Mouse (Mus musculus) erythroblast, embryonic 14.5 days (primary cell): ENCODE results near the gene Fam229b. TPM values are rescaled to one million over a fixed set of nuclear protein-coding genes. Genes with fewer than 3 reads are reported as not detected.

Experiments
- H3K27me3 ChIP-seq: 2 replicates; pipeline ENCODE4 v1.6.1; 2012; ENCODE audit warnings: inconsistent platforms; ENCODE audit not compliant: control insufficient read depth
- H3K36me3 ChIP-seq: 2 replicates; pipeline ENCODE4 v1.6.1; 2012; ENCODE audit warnings: mild to moderate bottlenecking, inconsistent platforms; ENCODE audit not compliant: control insufficient read depth
- H3K4me1 ChIP-seq: 2 replicates; pipeline ENCODE4 v1.6.1; 2012; ENCODE audit warnings: inconsistent platforms; ENCODE audit not compliant: control insufficient read depth
- H3K4me3 ChIP-seq: replicated peaks from 2 replicates; pipeline ENCODE3; 2012; ENCODE audit warnings: moderate library complexity, mild to moderate bottlenecking, inconsistent platforms
- H3K9me3 ChIP-seq: 2 replicates; pipeline ENCODE4 v1.6.1; 2012; ENCODE audit warnings: low read length, inconsistent platforms, mixed read lengths; ENCODE audit not compliant: control insufficient read depth
- GATA1 ChIP-seq: IDR thresholded peaks from 2 replicates; pipeline ENCODE4 v1.6.1; 2012; ENCODE audit warnings: low read length, inconsistent platforms, mixed read lengths
- TAL1 ChIP-seq: IDR thresholded peaks from 3 replicates; pipeline ENCODE4 v1.6.1; 2012; ENCODE audit warnings: low read length, inconsistent platforms, mixed read lengths
- polyA plus RNA-seq: library from polyadenylated mRNA; stranded (reverse); fragments of >175 nt; gene quantifications from 2 replicates; pipeline ENCODE4 v1.2.3, GENCODE M21; 2012

Gene Fam229b
- polyA plus RNA-seq, 1 experiment: not detected

DNA sequence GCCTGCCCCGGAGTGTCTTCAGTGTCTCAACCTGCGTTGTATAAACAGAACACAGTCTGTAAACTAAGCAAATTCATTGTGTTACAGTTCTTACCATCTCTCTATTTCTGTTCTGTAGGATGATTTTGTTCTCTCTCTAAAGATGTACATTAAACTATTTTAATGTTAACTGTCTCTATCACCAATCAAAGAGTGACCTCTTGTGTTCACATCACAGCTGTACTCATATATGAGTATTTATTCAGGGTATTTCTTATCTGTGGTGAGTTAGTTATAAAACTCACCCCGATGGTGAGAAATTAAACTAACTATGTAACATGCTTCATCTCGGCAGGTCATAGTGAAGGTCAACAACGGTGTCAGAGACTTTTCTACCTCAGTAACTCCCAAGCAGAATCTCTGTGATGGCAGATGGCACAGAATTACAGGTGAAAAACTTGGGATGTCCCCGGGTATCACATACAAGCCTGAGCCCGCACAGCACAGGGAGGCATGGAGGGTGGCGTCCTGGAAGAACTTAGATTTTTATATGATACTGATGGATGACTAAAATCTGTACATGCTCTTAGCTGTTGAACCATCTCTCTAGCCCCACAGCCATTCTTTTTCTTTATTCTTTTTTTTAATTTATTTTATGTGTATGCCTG, 28.8 kb downstream of the Fam229b start:
- Histone ChIP-seq H3K4me3 (no peak overlapping the region), H3K27me3 (no peaks in the 10 kb centered on the region), H3K9me3 (no peaks in the 10 kb centered on the region; the same call in 1 of the 2 replicates), H3K36me3 (no peaks in the 10 kb centered on the region), H3K4me1 (no peaks in the 10 kb centered on the region)
- TF ChIP-seq TAL1 (no peak), GATA1 (no peak)

- Histone ChIP-seq H3K27me3 (no peaks in the 10 kb centered on the region), H3K4me1 (no peaks in the 10 kb centered on the region), H3K4me3 (no peak overlapping the region), H3K36me3 (no peaks in the 10 kb centered on the region), H3K9me3 (no peaks in the 10 kb centered on the region; the same call in 1 of the 2 replicates)
- TF ChIP-seq TAL1: no peak
- TF ChIP-seq GATA1: no peak
Measured at GRCm38 (mm10) chr10:39098746-39099145, 35.0 kb downstream of the Fam229b start.

DNA sequence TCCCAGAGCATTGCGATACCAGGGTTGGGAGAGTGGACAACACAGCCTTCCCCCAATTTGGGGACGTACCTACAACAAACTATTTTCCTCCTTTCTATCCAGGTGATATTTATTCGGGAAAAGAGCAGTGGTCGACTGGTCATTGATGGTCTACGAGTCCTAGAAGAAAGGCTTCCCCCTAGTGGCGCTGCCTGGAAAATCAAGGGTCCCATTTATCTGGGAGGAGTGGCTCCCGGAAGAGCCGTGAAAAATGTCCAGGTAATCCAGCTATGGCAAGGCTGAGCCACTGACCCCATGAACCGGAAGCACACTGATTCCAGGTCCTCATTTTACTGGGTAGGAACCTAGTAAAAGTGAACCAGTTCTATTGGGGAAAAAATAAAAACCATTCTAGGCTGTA, 36.7 kb downstream of the Fam229b start:
- Histone ChIP-seq H3K4me1 (no peaks in the 10 kb centered on the region), H3K36me3 (no peaks in the 10 kb centered on the region), H3K9me3 (no peaks in the 10 kb centered on the region), H3K27me3 (no peaks in the 10 kb centered on the region), H3K4me3 (no peak overlapping the region)
- TF ChIP-seq TAL1 (no peak), GATA1 (no peak)

DNA sequence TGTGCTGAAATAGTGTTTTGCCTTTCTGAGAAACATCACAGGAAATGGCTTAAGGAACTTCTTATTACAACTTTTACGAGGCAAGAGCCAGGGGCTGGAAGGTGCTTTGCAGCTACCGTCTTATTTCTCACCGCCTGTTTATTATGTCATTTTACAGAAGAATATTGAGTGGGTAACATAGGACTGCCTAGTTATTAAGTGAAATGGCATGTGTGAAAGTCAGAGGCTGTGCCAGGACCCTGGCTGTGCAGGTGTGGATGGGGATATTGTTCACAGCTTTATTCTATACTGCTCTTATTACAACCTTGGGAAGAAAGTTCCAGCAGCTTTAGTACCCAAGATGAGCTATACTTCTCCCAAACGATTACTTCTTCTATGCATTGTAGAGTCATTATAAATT, 61.7 kb downstream of the Fam229b start:
- H3K4me1 ChIP-seq: no peaks in the 10 kb centered on the region
- TF ChIP-seq GATA1 (no peak), TAL1 (no peak)

More for the DNA sequence above, 61.7 kb downstream of the Fam229b start:
- H3K9me3 ChIP-seq: no peaks in the 10 kb centered on the region
- no peaks in the 10 kb centered on the region for H3K36me3 ChIP-seq
- no peak overlapping the region for H3K4me3 ChIP-seq
- H3K27me3 ChIP-seq: no peaks in the 10 kb centered on the region

Other genes starting within 250 kb of the Fam229b start
- not detected in 2 replicates for gene Lama4, start 168.4 kb downstream of the Fam229b start, polyA plus RNA-seq
- 0.07 and 0.13 TPM in 2 replicates for gene Tube1, start 62 bp upstream of the Fam229b start, polyA plus RNA-seq
- not detected in 2 replicates for gene Ccn6, start 29.9 kb upstream of the Fam229b start, polyA plus RNA-seq
- 1.1 and 1.6 TPM in 2 replicates for gene Fyn, start 234.9 kb upstream of the Fam229b start, polyA plus RNA-seq